Mouse (Mus musculus): ENCODE data around the gene Reg3g. TPM values are rescaled to one million over a fixed set of nuclear protein-coding genes. Genes with fewer than 3 reads are reported as not detected.

Gene Reg3g
- total RNA-seq, 1 experiment: not detected

Other genes with a start within 250 kb of the Reg3g start
- gene Reg3b, start 98.2 kb downstream of the Reg3g start, total RNA-seq (2012; rRNA removed): not detected in 2 replicates
- not detected in 2 replicates for gene Reg3d, start 90.0 kb downstream of the Reg3g start, total RNA-seq (2012; rRNA removed)
- gene Reg3a, start 88.2 kb downstream of the Reg3g start, total RNA-seq (2012; rRNA removed): not detected in 2 replicates
- gene Reg2, start 73.2 kb downstream of the Reg3g start, total RNA-seq (2012; rRNA removed): 0.48 and 0.67 TPM in 2 replicates
- gene Reg1, start 46.2 kb downstream of the Reg3g start, total RNA-seq (2012; rRNA removed): not detected in 2 replicates